15 mouse cellular contexts compared by ENCODE assay signal in the genomic region with DNA sequence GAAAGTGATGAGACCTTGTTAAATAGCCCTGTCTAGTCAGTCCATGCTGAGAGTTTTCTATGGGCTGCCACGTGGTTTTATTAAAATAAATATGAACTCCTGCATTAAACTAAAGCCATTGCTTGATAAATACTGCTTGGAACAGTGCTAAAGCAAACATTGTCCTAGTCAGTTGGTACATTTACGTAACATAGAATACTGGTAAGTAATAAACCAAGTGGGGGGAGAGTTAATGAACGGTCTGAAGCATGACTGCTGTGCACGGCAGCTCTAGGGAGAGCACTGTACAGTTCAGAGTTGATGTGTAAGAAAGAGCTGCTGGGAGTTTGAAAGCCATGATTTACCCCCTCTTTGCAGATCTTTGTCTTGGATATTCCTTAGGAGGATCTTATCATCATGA. TPM values are rescaled to one million over a fixed set of nuclear protein-coding genes. Genes with fewer than 3 reads are reported as not detected.
DNase-seq lines count a peak whose midpoint lies in the region; ATAC-seq and TF ChIP-seq lines count a peak whose summit lies in the region.
"Had no signal": no experiment of that assay in that cellular context is flagged by ENCODE, and none has a peak within 500 bp of the region (broad histone marks: within the 10 kb centered on the region; RNA-seq: fewer than 3 reads in every experiment).

No protein-coding gene starts in this region.

- ATAC-seq in liver, postnatal 0 days, result peak; percentile 43; the same call in 1 of the 2 replicates
- no peak for ATAC-seq in liver, embryonic 11.5 days (replicated peaks; ENCODE audit: low FRiP score)
- peak; percentile 31; the same call in 1 of the 2 replicates for ATAC-seq in forebrain, embryonic 13.5 days
- no peak for ATAC-seq in hindbrain, embryonic 15.5 days (ENCODE audit: low FRiP score, low read depth)
- 0 out of 2 replicates have a peak, but pooled peaks have one; percentile 2 for ATAC-seq in neural tube, embryonic 14.5 days (ENCODE audit: low read depth)

- H3K9me3 ChIP-seq in liver, postnatal 0 days (ENCODE audit: low read length), result no peaks in the 10 kb centered on the region
- no peaks in the 10 kb centered on the region for H3K9me3 ChIP-seq in liver, embryonic 11.5 days (ENCODE audit: control insufficient read depth, low read length)
- no peaks in the 10 kb centered on the region for H3K9me3 ChIP-seq in forebrain, embryonic 13.5 days (replicated peaks)
- H3K9me3 ChIP-seq in hindbrain, embryonic 15.5 days, result no peaks in the 10 kb centered on the region
- no peaks in the 10 kb centered on the region for H3K9me3 ChIP-seq in neural tube, embryonic 14.5 days (ENCODE audit: control insufficient read depth, low read length)
- H3K9me3 ChIP-seq: heart, embryonic 10.5 days; megakaryocyte, embryonic 14.5 days had no signal

- H3K27ac ChIP-seq in liver, postnatal 0 days (ENCODE audit: low read depth), result 0 out of 2 replicates have a peak overlapping the region, but pooled peaks have one; percentile 64
- H3K27ac ChIP-seq in liver, embryonic 11.5 days (ENCODE audit: low read depth, low read length), result no peak overlapping the region
- peak overlapping the region; percentile 76 for H3K27ac ChIP-seq in forebrain, embryonic 13.5 days
- H3K27ac ChIP-seq in hindbrain, embryonic 15.5 days (replicated peaks), result peak overlapping the region; percentile 71
- H3K27ac ChIP-seq in neural tube, embryonic 14.5 days (ENCODE audit: low read depth, low read length), result peak overlapping the region; percentile 73; the same call in 1 of the 2 replicates
- H3K27ac ChIP-seq: heart, embryonic 10.5 days had no signal

- 0 out of 2 replicates have a peak overlapping the region, but pooled peaks have one; percentile 6 for H3K4me2 ChIP-seq in liver, postnatal 0 days (ENCODE audit: low read depth, low read length)
- H3K4me2 ChIP-seq in liver, embryonic 11.5 days, result no peak overlapping the region
- peak overlapping the region; percentile 24; the same call in 1 of the 2 replicates for H3K4me2 ChIP-seq in forebrain, embryonic 13.5 days
- no peak overlapping the region for H3K4me2 ChIP-seq in hindbrain, embryonic 15.5 days
- H3K4me2 ChIP-seq in neural tube, embryonic 14.5 days (ENCODE audit: low read depth, low read length), result no peak overlapping the region

- no peak for DNase-seq in liver, postnatal 0 days
- no peak for DNase-seq in liver, embryonic 11.5 days (ENCODE audit: low spot score)
- DNase-seq in thymus, postnatal 25 days, result no peak
- DNase-seq in ovary, postnatal 14 days (ENCODE audit: low spot score), result no peak
- no peak for DNase-seq in yolk sac, embryonic 10.5 days (ENCODE audit: low spot score)
- DNase-seq: adrenal gland, postnatal 36 days; cerebellum, adult 18-20 months; left cerebral cortex, postnatal 4 days; thymus, postnatal 14 days had no signal

- no peak overlapping the region for H3K9ac ChIP-seq in liver, postnatal 0 days (replicated peaks)
- no peak overlapping the region for H3K9ac ChIP-seq in liver, embryonic 11.5 days (ENCODE audit: low read depth, low read length)
- H3K9ac ChIP-seq in forebrain, embryonic 13.5 days, result no peak overlapping the region
- H3K9ac ChIP-seq in hindbrain, embryonic 15.5 days, result no peak overlapping the region
- H3K9ac ChIP-seq in neural tube, embryonic 14.5 days (replicated peaks; ENCODE audit: low read depth, low read length), result no peak overlapping the region

- no peak for TF ChIP-seq EP300 in liver, postnatal 0 days (IDR thresholded peaks at IDR 0.05; ENCODE audit: low read depth)

- H3K4me1 ChIP-seq in liver, postnatal 0 days (ENCODE audit: insufficient read depth), result peaks cover 28% of the 10 kb centered on the region
- peaks cover 16% of the 10 kb centered on the region for H3K4me1 ChIP-seq in liver, embryonic 11.5 days (replicated peaks; ENCODE audit: control insufficient read depth, insufficient read depth, low read length)
- peaks cover 46% of the 10 kb centered on the region for H3K4me1 ChIP-seq in forebrain, embryonic 13.5 days
- peaks cover 29% of the 10 kb centered on the region for H3K4me1 ChIP-seq in hindbrain, embryonic 15.5 days (replicated peaks)
- peaks cover 14% of the 10 kb centered on the region; the same call in 1 of the 2 replicates for H3K4me1 ChIP-seq in neural tube, embryonic 14.5 days (ENCODE audit: control insufficient read depth, insufficient read depth, low read length)

- no peak for TF ChIP-seq CTCF in liver, postnatal 0 days (IDR thresholded peaks at IDR 0.05; ENCODE audit: low read depth)

- H3K4me3 ChIP-seq in liver, postnatal 0 days (ENCODE audit: low read depth, low read length), result no peak overlapping the region
- no peak overlapping the region for H3K4me3 ChIP-seq in liver, embryonic 11.5 days (ENCODE audit: low read depth, low read length)
- H3K4me3 ChIP-seq in forebrain, embryonic 13.5 days, result no peak overlapping the region
- no peak overlapping the region for H3K4me3 ChIP-seq in hindbrain, embryonic 15.5 days
- H3K4me3 ChIP-seq in neural tube, embryonic 14.5 days (ENCODE audit: low read depth, low read length), result no peak overlapping the region
- H3K4me3 ChIP-seq: heart, embryonic 10.5 days; megakaryocyte, embryonic 14.5 days had no signal

- no peaks in the 10 kb centered on the region for H3K36me3 ChIP-seq in liver, postnatal 0 days (replicated peaks; ENCODE audit: insufficient read depth, low read length)
- H3K36me3 ChIP-seq in liver, embryonic 11.5 days (ENCODE audit: control insufficient read depth, insufficient read depth, low read length), result no peaks in the 10 kb centered on the region
- peaks cover 3% of the 10 kb centered on the region; the same call in 1 of the 2 replicates for H3K36me3 ChIP-seq in forebrain, embryonic 13.5 days (ENCODE audit: poor library complexity, severe bottlenecking)
- H3K36me3 ChIP-seq in hindbrain, embryonic 15.5 days, result no peaks in the 10 kb centered on the region
- no peaks in the 10 kb centered on the region for H3K36me3 ChIP-seq in neural tube, embryonic 14.5 days (ENCODE audit: control insufficient read depth, insufficient read depth, low read length)
- H3K36me3 ChIP-seq: heart, embryonic 10.5 days had no signal

- WGBS in liver, postnatal 0 days (ENCODE audit: insufficient replicate concordance), result 57% methylated on average over 4 of the region's 4 CpGs
- 67% methylated on average over 4 of the region's 4 CpGs for WGBS in liver, embryonic 11.5 days
- 32% methylated on average over 4 of the region's 4 CpGs for WGBS in forebrain, embryonic 13.5 days
- 25% methylated on average over 4 of the region's 4 CpGs for WGBS in hindbrain, embryonic 15.5 days
- WGBS in neural tube, embryonic 14.5 days, result 20% methylated on average over 4 of the region's 4 CpGs

- H3K27me3 ChIP-seq in liver, postnatal 0 days (ENCODE audit: insufficient read depth, low read length), result no peaks in the 10 kb centered on the region
- H3K27me3 ChIP-seq in liver, embryonic 11.5 days (replicated peaks; ENCODE audit: control insufficient read depth, insufficient read depth, low read length), result no peaks in the 10 kb centered on the region
- no peaks in the 10 kb centered on the region for H3K27me3 ChIP-seq in forebrain, embryonic 13.5 days
- no peaks in the 10 kb centered on the region for H3K27me3 ChIP-seq in hindbrain, embryonic 15.5 days
- no peaks in the 10 kb centered on the region for H3K27me3 ChIP-seq in neural tube, embryonic 14.5 days (ENCODE audit: control insufficient read depth, insufficient read depth, low read length)
- H3K27me3 ChIP-seq: CH12.LX; megakaryocyte, embryonic 14.5 days had no signal

RNA-seq across cellular contexts. Expression of a gene that starts 49.3 kb away (rescaled TPM):
- polyA plus RNA-seq in liver, postnatal 0 days (2015; fragmentation: Nextera tagmentation; extraction: Ambion mirVana), result 101 and 106 TPM in 2 replicates
- 272 and 287 TPM in 2 replicates for polyA plus RNA-seq in liver, embryonic 11.5 days (2014; fragmentation: Nextera tagmentation; extraction: Ambion mirVana)
- 308 and 313 TPM in 2 replicates for polyA plus RNA-seq in forebrain, embryonic 13.5 days (2015; fragmentation: Nextera tagmentation; extraction: Ambion mirVana)
- 238 and 245 TPM in 2 replicates for polyA plus RNA-seq in hindbrain, embryonic 15.5 days (2015; fragmentation: Nextera tagmentation; extraction: Ambion mirVana)
- 243 and 260 TPM in 2 replicates for polyA plus RNA-seq in neural tube, embryonic 14.5 days (2014; fragmentation: Nextera tagmentation; extraction: Ambion mirVana)

Comparison
In these comparisons a context has a peak if more than half of its experiments do, and no peak if none do; other contexts are left out.
1. ATAC-seq: peak in liver, postnatal 0 days (single experiment), forebrain, embryonic 13.5 days (single experiment) and neural tube, embryonic 14.5 days (single experiment); none in liver, embryonic 11.5 days (single experiment) and hindbrain, embryonic 15.5 days (single experiment).
2. H3K4me2 ChIP-seq: peak in liver, postnatal 0 days (single experiment) and forebrain, embryonic 13.5 days (single experiment); none in liver, embryonic 11.5 days (single experiment), hindbrain, embryonic 15.5 days (single experiment) and neural tube, embryonic 14.5 days (single experiment).